Mouse (Mus musculus) CD4-positive, CD25-positive, alpha-beta regulatory T cell, adult 4 months (primary cell): ENCODE measurements at regions not wholly inside any gene's neighbourhood (a gene's known extent, or its start where the extent isn't known, plus 50 kb on each side); places are given as distances from the start of the nearest gene placed in this dataset.
"Not testable (repeated sequence)": the region's sequence is repeated elsewhere in the genome, so short reads cannot be mapped to it uniquely, and the experiment has no call there.

ENCODE experiments used
- ATAC-seq: one replicate; pipeline ENCODE4 v1.8.0; 2017

GRCm38 (mm10) chr12:77526581-77526980 lies 288.7 kb downstream of the Fut8 start:
- ATAC-seq = not testable (repeated sequence)

GRCm38 (mm10) chr12:77527499-77527898 lies 289.6 kb downstream of the Fut8 start:
- no peak for ATAC-seq

- no peak for ATAC-seq
Measured at GRCm38 (mm10) chr12:77527953-77528865, 290.3 kb downstream of the Fut8 start.

- ATAC-seq = no peak
Measured at GRCm38 (mm10) chr12:77528868-77529271, 290.9 kb downstream of the Fut8 start.

GRCm38 (mm10) chr12:77529414-77529813 lies 291.5 kb downstream of the Fut8 start:
- no peak for ATAC-seq

GRCm38 (mm10) chr12:77529955-77530354 lies 292.0 kb downstream of the Fut8 start:
- ATAC-seq = no peak

- ATAC-seq = no peak
Measured at GRCm38 (mm10) chr12:77531294-77531693, 293.4 kb downstream of the Fut8 start.

- no peak for ATAC-seq
Measured at GRCm38 (mm10) chr12:77532547-77532946, 294.6 kb downstream of the Fut8 start.

- no peak for ATAC-seq
Measured at GRCm38 (mm10) chr12:77533606-77534005, 295.7 kb downstream of the Fut8 start.

- no peak for ATAC-seq
Measured at GRCm38 (mm10) chr12:77534079-77534478, 296.2 kb downstream of the Fut8 start.

- ATAC-seq = no peak
Measured at GRCm38 (mm10) chr12:77535147-77535546, 297.2 kb downstream of the Fut8 start.

- ATAC-seq = no peak
Measured at GRCm38 (mm10) chr12:77537139-77537848, 299.4 kb downstream of the Fut8 start.

- no peak for ATAC-seq
Measured at GRCm38 (mm10) chr12:77539661-77540431, 301.9 kb downstream of the Fut8 start.

GRCm38 (mm10) chr12:77541051-77541765 lies 303.3 kb downstream of the Fut8 start:
- no peak for ATAC-seq

GRCm38 (mm10) chr12:77541826-77542225 lies 303.9 kb downstream of the Fut8 start:
- ATAC-seq = no peak

- ATAC-seq = no peak
Measured at GRCm38 (mm10) chr12:77543651-77544050, 305.7 kb downstream of the Fut8 start.

- ATAC-seq = no peak
Measured at GRCm38 (mm10) chr12:77546165-77546564, 308.2 kb downstream of the Fut8 start.

GRCm38 (mm10) chr12:77568286-77568685 lies 330.4 kb downstream of the Fut8 start:
- ATAC-seq = peak; percentile 43

- no peak for ATAC-seq
Measured at GRCm38 (mm10) chr12:77570501-77570900, 332.6 kb downstream of the Fut8 start.

GRCm38 (mm10) chr12:77571071-77571470 lies 333.1 kb downstream of the Fut8 start:
- ATAC-seq = no peak

GRCm38 (mm10) chr12:77575046-77575445 lies 337.1 kb downstream of the Fut8 start:
- no peak for ATAC-seq

- ATAC-seq = no peak
Measured at GRCm38 (mm10) chr12:77588297-77588696, 350.4 kb downstream of the Fut8 start.
